19 mouse cellular contexts compared by ENCODE assay signal in genomic region chr12:17488203-17488602, GRCm38 (mm10). TPM values are rescaled to one million over a fixed set of nuclear protein-coding genes. Genes with fewer than 3 reads are reported as not detected.
DNase-seq lines count a peak whose midpoint lies in the region; ATAC-seq and TF ChIP-seq lines count a peak whose summit lies in the region.
"Had no signal": no experiment of that assay in that cellular context is flagged by ENCODE, and none has a peak within 500 bp of the region (broad histone marks: within the 10 kb centered on the region; RNA-seq: fewer than 3 reads in every experiment).

No protein-coding gene starts in this region.

- no peak overlapping the region for H3K9ac ChIP-seq in kidney, embryonic 15.5 days
- H3K9ac ChIP-seq in lung, embryonic 14.5 days, result no peak overlapping the region
- H3K9ac ChIP-seq: embryonic facial prominence, embryonic 13.5 days; forebrain, embryonic 13.5 days; forebrain, postnatal 0 days; hindbrain, embryonic 14.5 days had no signal

- H3K27me3 ChIP-seq in kidney, embryonic 15.5 days, result no peaks in the 10 kb centered on the region
- H3K27me3 ChIP-seq in lung, embryonic 14.5 days (ENCODE audit: insufficient read depth, low read length), result no peaks in the 10 kb centered on the region
- H3K27me3 ChIP-seq: embryonic facial prominence, embryonic 13.5 days; forebrain, embryonic 13.5 days had no signal

- WGBS in kidney, embryonic 15.5 days, result 57% methylated on average over 1 of the region's 1 CpGs
- 45% methylated on average over 1 of the region's 1 CpGs for WGBS in lung, embryonic 14.5 days

- no peaks in the 10 kb centered on the region for H3K36me3 ChIP-seq in kidney, embryonic 15.5 days
- H3K36me3 ChIP-seq in lung, embryonic 14.5 days (ENCODE audit: insufficient read depth), result no peaks in the 10 kb centered on the region
- H3K36me3 ChIP-seq: embryonic facial prominence, embryonic 13.5 days; hindbrain, embryonic 10.5 days had no signal

- H3K4me3 ChIP-seq in kidney, embryonic 15.5 days (replicated peaks), result no peak overlapping the region
- H3K4me3 ChIP-seq in lung, embryonic 14.5 days (ENCODE audit: low read depth, low read length), result no peak overlapping the region
- H3K4me3 ChIP-seq: embryonic facial prominence, embryonic 13.5 days; forebrain, embryonic 13.5 days; hindbrain, embryonic 10.5 days had no signal

- TF ChIP-seq CTCF in lung, embryonic 14.5 days (IDR thresholded peaks at IDR 0.05; ENCODE audit: low read depth), result no peak

- no peaks in the 10 kb centered on the region for H3K9me3 ChIP-seq in kidney, embryonic 15.5 days (replicated peaks)
- H3K9me3 ChIP-seq in lung, embryonic 14.5 days (ENCODE audit: low read depth, low read length), result no peaks in the 10 kb centered on the region
- H3K9me3 ChIP-seq: embryonic facial prominence, embryonic 13.5 days; forebrain, embryonic 13.5 days; hindbrain, embryonic 10.5 days had no signal

- H3K27ac ChIP-seq in kidney, embryonic 15.5 days, result peak overlapping the region; percentile 22; the same call in 1 of the 2 replicates
- no peak overlapping the region for H3K27ac ChIP-seq in lung, embryonic 14.5 days (ENCODE audit: low read depth)
- H3K27ac ChIP-seq: embryonic facial prominence, embryonic 13.5 days; forebrain, embryonic 13.5 days; hindbrain, embryonic 10.5 days; hindbrain, embryonic 14.5 days had no signal

- DNase-seq in adrenal gland, adult 8-10 months, result peak; percentile 2
- DNase-seq in adrenal gland, postnatal 14 days, result no peak
- DNase-seq in kidney, adult 9 months, result no peak
- DNase-seq in lung, embryonic 14.5 days, result peak; percentile 24
- DNase-seq in lung, postnatal 14 days, result no peak
- no peak for DNase-seq in B cell, adult 2 months
- DNase-seq: adrenal gland, postnatal 25 days; cerebellum, adult 18-20 months; cerebellum, adult 9-11 months; cerebellum, postnatal 36 days; forebrain, postnatal 0 days; gastrocnemius, postnatal 14 days; heart, postnatal 10 days had no signal

- H3K4me1 ChIP-seq in kidney, embryonic 15.5 days, result peaks cover 11% of the 10 kb centered on the region; the same call in 1 of the 2 replicates
- no peaks in the 10 kb centered on the region for H3K4me1 ChIP-seq in lung, embryonic 14.5 days (ENCODE audit: insufficient read depth)

- no peak overlapping the region for H3K4me2 ChIP-seq in kidney, embryonic 15.5 days
- H3K4me2 ChIP-seq in lung, embryonic 14.5 days, result no peak overlapping the region
- H3K4me2 ChIP-seq: embryonic facial prominence, embryonic 13.5 days; forebrain, embryonic 13.5 days; hindbrain, embryonic 14.5 days had no signal

- 0 out of 2 replicates have a peak, but pooled peaks have one; percentile 37 for ATAC-seq in kidney, embryonic 15.5 days (replicated peaks; ENCODE audit: low FRiP score)
- ATAC-seq in lung, embryonic 14.5 days (ENCODE audit: insufficient read depth), result no peak
- peak; percentile 42 for ATAC-seq in granulocyte monocyte progenitor cell, adult 5-6 weeks (replicated peaks; ENCODE audit: poor library complexity, severe bottlenecking)
- ATAC-seq: forebrain, embryonic 13.5 days; forebrain, postnatal 0 days had no signal

RNA-seq across cellular contexts. Expression of gene Odc1, which starts 56.4 kb away (rescaled TPM):
- 100 to 1,000 TPM; 298 to 415 (median 329) TPM for total RNA-seq in adrenal gland, adult 8-10 months (2022)
- total RNA-seq in adrenal gland, postnatal 14 days (2021), result 246 and 273 TPM in 2 replicates
- 218 and 231 TPM in 2 replicates for polyA plus RNA-seq in kidney, embryonic 15.5 days (2015; fragmentation: Nextera tagmentation; extraction: Ambion mirVana)
- polyA plus RNA-seq in lung, embryonic 14.5 days (2014; fragmentation: Nextera tagmentation; extraction: Ambion mirVana), result 270 and 273 TPM in 2 replicates
- 145 and 151 TPM in 2 replicates for total RNA-seq in granulocyte monocyte progenitor cell, adult 5-6 weeks (2014; fragmentation: Nextera tagmentation)
- 379 and 430 TPM in 2 replicates for total RNA-seq in granulocyte monocyte progenitor cell, adult 5-6 weeks (2017)

Comparison
In these comparisons a context has a peak if more than half of its experiments do, and no peak if none do; other contexts are left out.
1. DNase-seq: peak in adrenal gland, adult 8-10 months (single experiment) and lung, embryonic 14.5 days (single experiment); none in adrenal gland, postnatal 14 days (single experiment), kidney, adult 9 months (single experiment), lung, postnatal 14 days (single experiment) and B cell, adult 2 months (0 of 2).